Mouse (Mus musculus): Measurements from ENCODE around the gene Ufsp1.
A peak's percentile ranks its signal among the peaks of the same experiment; 100 is the strongest.

The Ufsp1 gene

GRCm38 (mm10) chr5:137337190-137337589, 42.8 kb downstream of the Ufsp1 start:
- peak; percentile 18 for DNase-seq

- peak; percentile 93 for DNase-seq
Measured at GRCm38 (mm10) chr5:137338256-137338655, 43.8 kb downstream of the Ufsp1 start.

GRCm38 (mm10) chr5:137338663-137339289, 44.3 kb downstream of the Ufsp1 start:
- DNase-seq, result peak; percentile 64

- peak; percentile 70 for DNase-seq
Measured at GRCm38 (mm10) chr5:137339290-137339979, 45.0 kb downstream of the Ufsp1 start.

GRCm38 (mm10) chr5:137340222-137340621, 45.8 kb downstream of the Ufsp1 start:
- peak; percentile 26 for DNase-seq

- no peak for DNase-seq
Measured at GRCm38 (mm10) chr5:137342407-137343012, 48.1 kb downstream of the Ufsp1 start.

- DNase-seq, result no peak
Measured at GRCm38 (mm10) chr5:137343412-137343811, 49.0 kb downstream of the Ufsp1 start.

GRCm38 (mm10) chr5:137343869-137344268, 49.4 kb downstream of the Ufsp1 start:
- no peak for DNase-seq
